Mouse (Mus musculus) liver, embryonic 14.5 days (tissue): ENCODE measurements at regions not wholly inside any gene's neighbourhood (a gene's known extent, or its start where the extent isn't known, plus 50 kb on each side); places are given as distances from the start of the nearest gene placed in this dataset.

Experiments
- ATAC-seq: fragments of 200-750 bp; cut with Nextera tagmentation; 2 replicates; pipeline ENCODE4 v1.8.0; 2017; ENCODE audit warnings: moderate number of reproducible peaks, mild to moderate bottlenecking, moderate library complexity; ENCODE audit not compliant: insufficient read depth
- DNase-seq, 3 experiments: peaks; one replicate each; pipeline ENCODE4 v3.0.0-alpha.2; 2012 to 2013; ENCODE audit warnings: low read depth in 3 of 3, low spot score in 3 of 3
- H3K27ac ChIP-seq: fragments of 300-500 bp; sonication (generic); 2 replicates; pipeline ENCODE4 v1.5.1; 2014; ENCODE audit warnings: moderate library complexity, mild to moderate bottlenecking, control low read depth, inconsistent platforms
- H3K27me3 ChIP-seq: fragments of 300-500 bp; sonication (generic); 2 replicates; pipeline ENCODE4 v1.6.1; 2014; ENCODE audit warnings: mild to moderate bottlenecking, low read length, moderate library complexity; ENCODE audit not compliant: control insufficient read depth, insufficient read depth
- H3K36me3 ChIP-seq: fragments of 300-500 bp; sonication (generic); replicated peaks from 2 replicates; pipeline ENCODE4 v1.6.1; 2014; ENCODE audit warnings: low read depth; ENCODE audit not compliant: control insufficient read depth, insufficient read depth
- H3K4me1 ChIP-seq, 2 experiments: fragments of 200-500 bp in 1 of 2; fragments of 300-500 bp in 1 of 2; sonication (generic) in 1 of 2; replicated peaks; 2 replicates each; pipeline ENCODE4 v1.6.1; 2012 to 2014; ENCODE audit warnings: antibody characterized with exemption in 1 of 2, inconsistent platforms in 1 of 2, low read length in 1 of 2; ENCODE audit not compliant: control insufficient read depth in 2 of 2, insufficient read depth in 2 of 2
- H3K4me2 ChIP-seq: fragments of 300-500 bp; sonication (generic); 2 replicates; pipeline ENCODE4 v1.6.1; 2014; ENCODE audit warnings: low read depth, mild to moderate bottlenecking, control low read depth, moderate library complexity
- H3K4me3 ChIP-seq, 2 experiments: fragments of 200-500 bp in 1 of 2; fragments of 300-500 bp in 1 of 2; sonication (generic) in 1 of 2; 2 replicates each; pipeline ENCODE4 v1.5.1; 2012 to 2014; ENCODE audit warnings: low read depth in 2 of 2, low read length in 2 of 2, mild to moderate bottlenecking in 2 of 2, control low read depth in 1 of 2, inconsistent platforms in 1 of 2, moderate library complexity in 1 of 2; ENCODE audit not compliant: insufficient read depth in 1 of 2
- H3K9ac ChIP-seq: fragments of 300-500 bp; sonication (generic); replicated peaks from 2 replicates; pipeline ENCODE4 v1.6.1; 2014; ENCODE audit warnings: mild to moderate bottlenecking, control low read depth, moderate library complexity
- H3K9me3 ChIP-seq: fragments of 300-500 bp; sonication (generic); 2 replicates; pipeline ENCODE4 v1.6.1; 2016; ENCODE audit warnings: low read length, mixed read lengths; ENCODE audit not compliant: control insufficient read depth
- CTCF ChIP-seq: IDR thresholded peaks from 2 replicates; pipeline ENCODE4 v1.5.1; 2016; ENCODE audit warnings: antibody characterized with exemption, low read depth, control low read depth
- EP300 ChIP-seq: IDR thresholded peaks from 2 replicates; pipeline ENCODE4 v1.6.1; 2016; ENCODE audit warnings: antibody characterized with exemption, low read depth
- WGBS: fragments of 180-500 bp; shearing (Covaris S2); extraction: QIAGEN DNeasy Blood & Tissue Kit; methylation state at CpG from one replicate; pipeline ENCODE4 v1.1.7; 2014; ENCODE audit not compliant: insufficient replicate concordance; 5-methylcytosine and 5-hydroxymethylcytosine counted together

GRCm38 (mm10) chr6:143516746-143517145, 349.7 kb downstream of the Etnk1 start:
- Histone ChIP-seq H3K9me3 (peaks cover 4% of the 10 kb centered on the region), H3K4me3 (no peak overlapping the region), H3K4me2 (no peak overlapping the region), H3K9ac (no peak overlapping the region), H3K27me3 (no peaks in the 10 kb centered on the region), H3K36me3 (no peaks in the 10 kb centered on the region), H3K27ac (no peak overlapping the region), H3K4me1 (no peaks in the 10 kb centered on the region)
- no peak for DNase-seq
- WGBS: 52% methylated on average over 1 of the region's 1 CpGs
- ATAC-seq: no peak
- TF ChIP-seq CTCF (no peak), EP300 (no peak)

GRCm38 (mm10) chr6:143518476-143518875, 351.5 kb downstream of the Etnk1 start:
- Histone ChIP-seq H3K36me3 (no peaks in the 10 kb centered on the region), H3K9ac (no peak overlapping the region), H3K4me1 (no peaks in the 10 kb centered on the region), H3K27me3 (no peaks in the 10 kb centered on the region), H3K4me3 (no peak overlapping the region), H3K27ac (no peak overlapping the region), H3K4me2 (no peak overlapping the region), H3K9me3 (no peaks in the 10 kb centered on the region)
- 75% methylated on average over 8 of the region's 8 CpGs for WGBS
- TF ChIP-seq CTCF (no peak), EP300 (no peak)
- DNase-seq: no peak
- ATAC-seq: no peak

- H3K4me3 ChIP-seq: no peak overlapping the region
- H3K4me1 ChIP-seq: no peaks in the 10 kb centered on the region
- no peaks in the 10 kb centered on the region for H3K27me3 ChIP-seq
- TF ChIP-seq EP300: no peak
- TF ChIP-seq CTCF: no peak
- H3K4me2 ChIP-seq: no peak overlapping the region
- H3K9ac ChIP-seq: no peak overlapping the region
- no peak for DNase-seq
- ATAC-seq: no peak
- 68% methylated on average over 5 of the region's 5 CpGs for WGBS
- no peak overlapping the region for H3K27ac ChIP-seq
- no peaks in the 10 kb centered on the region for H3K36me3 ChIP-seq
- no peaks in the 10 kb centered on the region for H3K9me3 ChIP-seq
Measured at GRCm38 (mm10) chr6:143519668-143520067, 352.6 kb downstream of the Etnk1 start.

- DNase-seq: no peak
- H3K27ac ChIP-seq: no peak overlapping the region
- no peaks in the 10 kb centered on the region for H3K9me3 ChIP-seq
- H3K9ac ChIP-seq: no peak overlapping the region
- H3K36me3 ChIP-seq: no peaks in the 10 kb centered on the region
- H3K4me1 ChIP-seq: no peaks in the 10 kb centered on the region
- WGBS: 64% methylated on average over 4 of the region's 4 CpGs
- no peak overlapping the region for H3K4me3 ChIP-seq
- no peaks in the 10 kb centered on the region for H3K27me3 ChIP-seq
- TF ChIP-seq EP300 (no peak), CTCF (no peak)
- no peak overlapping the region for H3K4me2 ChIP-seq
- ATAC-seq: no peak
Measured at GRCm38 (mm10) chr6:143525092-143525491, 358.1 kb downstream of the Etnk1 start.

GRCm38 (mm10) chr6:143528898-143529297, 361.9 kb downstream of the Etnk1 start:
- Histone ChIP-seq H3K4me1 (no peaks in the 10 kb centered on the region), H3K9me3 (no peaks in the 10 kb centered on the region), H3K36me3 (no peaks in the 10 kb centered on the region), H3K27ac (no peak overlapping the region), H3K4me3 (no peak overlapping the region), H3K27me3 (no peaks in the 10 kb centered on the region), H3K9ac (no peak overlapping the region), H3K4me2 (no peak overlapping the region)
- WGBS: 67% methylated on average over 7 of the region's 7 CpGs
- ATAC-seq (no peak), DNase-seq (no peak)
- TF ChIP-seq CTCF (no peak), EP300 (no peak)
